Mouse (Mus musculus) forebrain, embryonic 11.5 days (tissue): ENCODE data around the gene Abat. TPM values are rescaled to one million over a fixed set of nuclear protein-coding genes. Genes with fewer than 3 reads are reported as not detected.

Experiments
- ATAC-seq: fragments of 200-750 bp; cut with Nextera tagmentation; replicated peaks from 2 replicates; pipeline ENCODE4 v1.8.0; 2017; ENCODE audit warnings: moderate TSS enrichment; ENCODE audit not compliant: low FRiP score
- DNase-seq: peaks from one replicate; pipeline ENCODE4 v3.0.0-alpha.2; 2017; ENCODE audit warnings: low spot score
- H3K27ac ChIP-seq: fragments of 300-500 bp; sonication (generic); 2 replicates; pipeline ENCODE4 v1.5.1; 2014; ENCODE audit warnings: low read depth, low read length
- H3K27me3 ChIP-seq: fragments of 300-500 bp; sonication (generic); 2 replicates; pipeline ENCODE4 v1.6.1; 2014; ENCODE audit warnings: mild to moderate bottlenecking, low read length, mixed read lengths; ENCODE audit not compliant: control insufficient read depth, insufficient read depth
- H3K36me3 ChIP-seq: fragments of 300-500 bp; sonication (generic); 2 replicates; pipeline ENCODE4 v1.6.1; 2014; ENCODE audit warnings: mild to moderate bottlenecking, low read length, moderate library complexity, mixed read lengths; ENCODE audit not compliant: control insufficient read depth, insufficient read depth
- H3K4me1 ChIP-seq: fragments of 300-500 bp; sonication (generic); replicated peaks from 2 replicates; pipeline ENCODE4 v1.6.1; 2014; ENCODE audit warnings: low read length, mixed read lengths; ENCODE audit not compliant: control insufficient read depth, insufficient read depth
- H3K4me2 ChIP-seq: fragments of 300-500 bp; sonication (generic); 2 replicates; pipeline ENCODE4 v1.6.1; 2014; ENCODE audit warnings: low read depth, mild to moderate bottlenecking, low read length, moderate library complexity, mixed read lengths; ENCODE audit not compliant: severe bottlenecking
- H3K4me3 ChIP-seq: fragments of 300-500 bp; sonication (generic); 2 replicates; pipeline ENCODE4 v1.5.1; 2014; ENCODE audit warnings: low read depth, low read length
- H3K9ac ChIP-seq: fragments of 300-500 bp; sonication (generic); 2 replicates; pipeline ENCODE4 v1.6.1; 2014; ENCODE audit warnings: low read length
- H3K9me3 ChIP-seq: fragments of 300-500 bp; sonication (generic); 2 replicates; pipeline ENCODE4 v1.6.1; 2016; ENCODE audit warnings: low read length, mixed read lengths; ENCODE audit not compliant: control insufficient read depth
- WGBS: fragments of 180-500 bp; shearing (Covaris S2); extraction: QIAGEN DNeasy Blood & Tissue Kit; methylation state at CpG from one replicate; pipeline ENCODE4 v1.1.7; 2014; 5-methylcytosine and 5-hydroxymethylcytosine counted together
- polyA plus RNA-seq: library from polyadenylated mRNA; unstranded; fragments of >200 nt; fragmentation: Nextera tagmentation; extraction: Ambion mirVana; gene quantifications from 2 replicates; pipeline ENCODE4 v1.2.1, GENCODE M21; 2014

The Abat gene
- polyA plus RNA-seq, 1 experiment from 2014 or later: 22.7 TPM

GRCm38 (mm10) chr16:8619659-8620314 lies 106.6 kb downstream of the Abat start:
- ATAC-seq: no peak
- no peak for DNase-seq
- no peaks in the 10 kb centered on the region for H3K36me3 ChIP-seq
- H3K9me3 ChIP-seq: no peaks in the 10 kb centered on the region
- H3K27me3 ChIP-seq: no peaks in the 10 kb centered on the region
- H3K9ac ChIP-seq: no peak overlapping the region
- no peak overlapping the region for H3K4me2 ChIP-seq
- H3K4me3 ChIP-seq: no peak overlapping the region
- no peak overlapping the region for H3K27ac ChIP-seq
- WGBS: 58% methylated on average over 10 of the region's 10 CpGs
- peaks cover 3% of the 10 kb centered on the region for H3K4me1 ChIP-seq

- no peak overlapping the region for H3K4me2 ChIP-seq
- H3K27me3 ChIP-seq: no peaks in the 10 kb centered on the region
- ATAC-seq: no peak
- 85% methylated on average over 16 of the region's 16 CpGs for WGBS
- H3K9me3 ChIP-seq: no peaks in the 10 kb centered on the region
- H3K4me1 ChIP-seq: peaks cover 3% of the 10 kb centered on the region
- DNase-seq: no peak
- H3K36me3 ChIP-seq: no peaks in the 10 kb centered on the region
- no peak overlapping the region for H3K9ac ChIP-seq
- H3K4me3 ChIP-seq: no peak overlapping the region
- H3K27ac ChIP-seq: no peak overlapping the region
These were observed 107.3 kb downstream of the Abat start for GRCm38 (mm10) chr16:8620315-8621115.

GRCm38 (mm10) chr16:8630419-8630818 lies 117.2 kb downstream of the Abat start:
- Histone ChIP-seq H3K9me3 (no peaks in the 10 kb centered on the region), H3K4me1 (no peaks in the 10 kb centered on the region), H3K4me2 (no peak overlapping the region), H3K27me3 (no peaks in the 10 kb centered on the region), H3K36me3 (peaks cover 3% of the 10 kb centered on the region; the same call in 1 of the 2 replicates), H3K27ac (no peak overlapping the region), H3K4me3 (no peak overlapping the region), H3K9ac (no peak overlapping the region)
- 80% methylated on average over 2 of the region's 2 CpGs for WGBS
- no peak for DNase-seq
- no peak for ATAC-seq

- WGBS: 90% methylated on average over 5 of the region's 5 CpGs
- no peak overlapping the region for H3K27ac ChIP-seq
- H3K36me3 ChIP-seq: peaks cover 3% of the 10 kb centered on the region; the same call in 1 of the 2 replicates
- H3K4me3 ChIP-seq: no peak overlapping the region
- H3K9ac ChIP-seq: no peak overlapping the region
- no peaks in the 10 kb centered on the region for H3K27me3 ChIP-seq
- H3K9me3 ChIP-seq: no peaks in the 10 kb centered on the region
- ATAC-seq: no peak
- H3K4me2 ChIP-seq: no peak overlapping the region
- H3K4me1 ChIP-seq: peaks cover 6% of the 10 kb centered on the region; the same call in 1 of the 2 replicates
- DNase-seq: no peak
These were observed 118.2 kb downstream of the Abat start for GRCm38 (mm10) chr16:8631428-8631827.

- ATAC-seq (peak; percentile 53; the same call in 1 of the 2 replicates), DNase-seq (peak; percentile 68)
- peak overlapping the region; percentile 71; the same call in 1 of the 2 replicates for H3K27ac ChIP-seq
- WGBS: under 1% methylated on average over 13 of the region's 13 CpGs
- peak overlapping the region; percentile 88 for H3K9ac ChIP-seq
- H3K36me3 ChIP-seq: peaks cover 3% of the 10 kb centered on the region; the same call in 1 of the 2 replicates
- no peaks in the 10 kb centered on the region for H3K9me3 ChIP-seq
- peaks cover 11% of the 10 kb centered on the region; the same call in 1 of the 2 replicates for H3K4me1 ChIP-seq
- peak overlapping the region; percentile 77 for H3K4me2 ChIP-seq
- peak overlapping the region; percentile 65 for H3K4me3 ChIP-seq
- no peaks in the 10 kb centered on the region for H3K27me3 ChIP-seq
These were observed 123.6 kb downstream of the Abat start for GRCm38 (mm10) chr16:8636867-8637216.

- Histone ChIP-seq H3K27me3 (no peaks in the 10 kb centered on the region), H3K36me3 (no peaks in the 10 kb centered on the region; the same call in 1 of the 2 replicates), H3K9ac (peak within 1 kb of the TSS; percentile 88), H3K4me2 (peak within 1 kb of the TSS; percentile 77), H3K9me3 (no peaks in the 10 kb centered on the region), H3K27ac (peak within 1 kb of the TSS; percentile 71), H3K4me3 (peak within 1 kb of the TSS; percentile 65), H3K4me1 (peaks cover 11% of the 10 kb centered on the region; the same call in 1 of the 2 replicates)
- peak; percentile 90 for ATAC-seq
- peak; percentile 89 for DNase-seq
- under 1% methylated on average over 59 of the region's 59 CpGs for WGBS
These were observed 124.2 kb downstream of the Abat start, which contains the start of the genes Pmm2 and Tmem186 for GRCm38 (mm10) chr16:8637217-8638051. Gene Pmm2, plus strand, starts transcription at chr16:8637674. Gene Tmem186, minus strand, starts transcription at chr16:8637712.

GRCm38 (mm10) chr16:8638131-8638530 lies 124.9 kb downstream of the Abat start:
- Histone ChIP-seq H3K9me3 (no peaks in the 10 kb centered on the region), H3K9ac (peak overlapping the region; percentile 88), H3K4me3 (peak overlapping the region; percentile 65), H3K27ac (peak overlapping the region; percentile 71), H3K27me3 (no peaks in the 10 kb centered on the region), H3K4me1 (peaks cover 11% of the 10 kb centered on the region; the same call in 1 of the 2 replicates), H3K4me2 (peak overlapping the region; percentile 77), H3K36me3 (no peaks in the 10 kb centered on the region; the same call in 1 of the 2 replicates)
- WGBS: 51% methylated on average over 7 of the region's 7 CpGs
- DNase-seq (no peak), ATAC-seq (no peak)
